Mouse (Mus musculus): ENCODE measurements around the gene Vegfc. TPM values are rescaled to one million over a fixed set of nuclear protein-coding genes. Genes with fewer than 3 reads are reported as not detected.

Gene Vegfc
- total RNA-seq (2021) = 1 to 10 TPM; 3.8 TPM

GRCm38 (mm10) chr8:54077271-54078120 is at the start of gene Vegfc:
Gene Vegfc, plus strand, starts transcription at chr8:54077606.
- intact Hi-C loops (cut with DNase I) = loop anchor here (2.0 kb wide), 1 partner anchor 413 kb away; no protein-coding TSS in a partner anchor
- DNase-seq (ENCODE audit: low spot score in 2 of 2) = peak; percentile 25 to 30

- no peak for DNase-seq (ENCODE audit: low spot score in 2 of 2)
- intact Hi-C loops (cut with DNase I) = no loop called here
These were observed 42.8 kb upstream of the Vegfc start for GRCm38 (mm10) chr8:54034584-54034983.

- DNase-seq (ENCODE audit: low spot score in 2 of 2) = no peak
- intact Hi-C loops (cut with DNase I) = loop anchor here (10.0 kb wide), 1 partner anchor 442 kb away; no protein-coding TSS in a partner anchor
These were observed 34.8 kb upstream of the Vegfc start for GRCm38 (mm10) chr8:54042601-54043000.

GRCm38 (mm10) chr8:54043468-54043867 is 33.9 kb upstream of the Vegfc start:
- peak in 1 of 2 experiments; percentile 2 for DNase-seq (ENCODE audit: low spot score in 2 of 2)
- intact Hi-C loops (cut with DNase I) = loop anchor here (10.0 kb wide), 1 partner anchor 441 kb away; no protein-coding TSS in a partner anchor

GRCm38 (mm10) chr8:54053210-54053609 is 24.2 kb upstream of the Vegfc start:
- intact Hi-C loops (cut with DNase I) = no loop called here
- no peak for DNase-seq (ENCODE audit: low spot score in 2 of 2)

- intact Hi-C loops (cut with DNase I) = no loop called here
- no peak for DNase-seq (ENCODE audit: low spot score in 2 of 2)
These were observed 11.9 kb upstream of the Vegfc start for GRCm38 (mm10) chr8:54065492-54065891.

GRCm38 (mm10) chr8:54076301-54076700 is 1.1 kb upstream of the Vegfc start:
- intact Hi-C loops (cut with DNase I) = loop anchor here (2.0 kb wide), 1 partner anchor 414 kb away; no protein-coding TSS in a partner anchor
- DNase-seq (ENCODE audit: low spot score in 2 of 2) = no peak

- intact Hi-C loops (cut with DNase I) = loop anchor here (2.0 kb wide), 1 partner anchor 414 kb away; no protein-coding TSS in a partner anchor
- peak; percentile 47 to 62 for DNase-seq (ENCODE audit: low spot score in 2 of 2)
These were observed 575 bp upstream of the Vegfc start for GRCm38 (mm10) chr8:54076791-54077270.

GRCm38 (mm10) chr8:54078121-54078440 is 675 bp downstream of the Vegfc start:
- intact Hi-C loops (cut with DNase I) = no loop called here

GRCm38 (mm10) chr8:54079001-54079400 is 1.6 kb downstream of the Vegfc start:
- no peak for DNase-seq (ENCODE audit: low spot score in 2 of 2)
- intact Hi-C loops (cut with DNase I) = no loop called here

More at GRCm38 (mm10) chr8:54078121-54078440, 675 bp downstream of the Vegfc start:
- no peak for DNase-seq (ENCODE audit: low spot score in 2 of 2)

GRCm38 (mm10) chr8:54079601-54080000 is 2.2 kb downstream of the Vegfc start:
- intact Hi-C loops (cut with DNase I) = no loop called here
- no peak for DNase-seq (ENCODE audit: low spot score in 2 of 2)

GRCm38 (mm10) chr8:54085896-54086295 is 8.5 kb downstream of the Vegfc start:
- intact Hi-C loops (cut with DNase I) = no loop called here
- DNase-seq (ENCODE audit: low spot score in 2 of 2) = no peak

GRCm38 (mm10) chr8:54087114-54087513 is 9.7 kb downstream of the Vegfc start:
- intact Hi-C loops (cut with DNase I) = no loop called here
- no peak for DNase-seq (ENCODE audit: low spot score in 2 of 2)

GRCm38 (mm10) chr8:54089204-54089603 is 11.8 kb downstream of the Vegfc start:
- no peak for DNase-seq (ENCODE audit: low spot score in 2 of 2)
- intact Hi-C loops (cut with DNase I) = no loop called here

- no peak for DNase-seq (ENCODE audit: low spot score in 2 of 2)
- intact Hi-C loops (cut with DNase I) = no loop called here
These were observed 12.5 kb downstream of the Vegfc start for GRCm38 (mm10) chr8:54089901-54090300.

- intact Hi-C loops (cut with DNase I) = no loop called here
- no peak for DNase-seq (ENCODE audit: low spot score in 2 of 2)
These were observed 22.7 kb downstream of the Vegfc start for GRCm38 (mm10) chr8:54100058-54100457.

GRCm38 (mm10) chr8:54114581-54114980 is 37.2 kb downstream of the Vegfc start:
- intact Hi-C loops (cut with DNase I) = no loop called here
- no peak for DNase-seq (ENCODE audit: low spot score in 2 of 2)

GRCm38 (mm10) chr8:54120115-54120514 is 42.7 kb downstream of the Vegfc start:
- peak in 1 of 2 experiments; percentile 10 for DNase-seq (ENCODE audit: low spot score in 2 of 2)
- intact Hi-C loops (cut with DNase I) = no loop called here

- no peak for DNase-seq (ENCODE audit: low spot score in 2 of 2)
- intact Hi-C loops (cut with DNase I) = no loop called here
These were observed 44.5 kb downstream of the Vegfc start for GRCm38 (mm10) chr8:54121942-54122341.

- DNase-seq (ENCODE audit: low spot score in 2 of 2) = no peak
- intact Hi-C loops (cut with DNase I) = no loop called here
These were observed 44.9 kb downstream of the Vegfc start for GRCm38 (mm10) chr8:54122345-54122744.

- DNase-seq (ENCODE audit: low spot score in 2 of 2) = no peak
- intact Hi-C loops (cut with DNase I) = loop anchor here (2.0 kb wide), 1 partner anchor 30 kb away; no protein-coding TSS in a partner anchor
These were observed 53.2 kb downstream of the Vegfc start for GRCm38 (mm10) chr8:54130558-54130957.

All from left cerebral cortex, postnatal 25 days (tissue).